Mouse (Mus musculus) G1E (cell line): ENCODE results near the gene Acox1.

ENCODE experiments used
- CTCF ChIP-seq: IDR thresholded peaks from 2 replicates; pipeline ENCODE4 v1.5.1; 2012; ENCODE audit warnings: low read depth, low read length, inconsistent platforms, mixed read lengths
- GATA1 ChIP-seq: IDR thresholded peaks from 2 replicates; pipeline ENCODE4 v1.6.1; 2012; ENCODE audit warnings: borderline replicate concordance, low read length, inconsistent platforms, mixed read lengths
- GATA2 ChIP-seq: IDR thresholded peaks from 2 replicates; pipeline ENCODE4 v1.6.1; 2012; ENCODE audit warnings: low read depth, low read length, inconsistent platforms, borderline replicate concordance
- POLR2AphosphoS5 ChIP-seq: IDR thresholded peaks from 2 replicates; pipeline ENCODE4 v1.6.1; 2012; ENCODE audit warnings: low read depth, low read length, inconsistent platforms; ENCODE audit not compliant: insufficient replicate concordance
- TAL1 ChIP-seq: conservative IDR thresholded peaks from 2 replicates; pipeline ENCODE4 v1.6.1; 2012; ENCODE audit warnings: low read depth, low read length, inconsistent platforms, mixed read lengths

GRCm38 (mm10) chr11:116129091-116129790 lies 69.6 kb downstream of the Acox1 start:
- no peak for TF ChIP-seq CTCF
- no peak for TF ChIP-seq GATA1
- no peak for TF ChIP-seq TAL1
- no peak for TF ChIP-seq GATA2
- no peak; the same call in 1 of the 2 replicates for TF ChIP-seq POLR2AphosphoS5
